Comparison of ENCODE assay signal across 9 mouse cellular contexts in the genomic region with DNA sequence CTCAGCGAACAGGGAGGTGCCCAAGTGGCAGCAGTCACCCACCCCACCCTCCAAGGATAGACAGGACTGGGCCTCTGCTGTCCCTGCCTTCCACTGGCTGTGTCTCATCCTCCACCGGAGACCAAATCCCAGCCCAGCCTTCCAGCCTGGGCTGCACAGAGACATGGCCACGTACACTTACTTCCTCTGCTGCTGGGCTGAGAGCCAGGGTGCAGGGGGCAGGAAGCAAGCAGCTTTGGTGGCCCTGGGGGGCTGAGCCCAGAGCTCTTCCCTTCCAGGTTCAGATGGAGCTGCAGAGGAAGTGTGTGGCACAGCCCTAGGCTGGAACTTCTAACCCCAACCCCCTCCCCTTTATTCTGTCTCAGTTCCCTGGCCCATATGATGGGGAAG. TPM values are rescaled to one million over a fixed set of nuclear protein-coding genes. Genes with fewer than 3 reads are reported as not detected.
DNase-seq lines count a peak whose midpoint lies in the region; ATAC-seq lines count a peak whose summit lies in the region.
"Had no signal": no experiment of that assay in that cellular context is flagged by ENCODE, and none has a peak within 500 bp of the region (broad histone marks: within the 10 kb centered on the region; RNA-seq: fewer than 3 reads in every experiment).

No protein-coding gene starts in this region.

- no peak overlapping the region for H3K4me2 ChIP-seq in heart, embryonic 11.5 days
- H3K4me2 ChIP-seq in kidney, embryonic 16.5 days (replicated peaks; ENCODE audit: low read depth, low read length), result no peak overlapping the region

- H3K27me3 ChIP-seq in heart, embryonic 11.5 days (ENCODE audit: control insufficient read depth, insufficient read depth, low read length), result no peaks in the 10 kb centered on the region; the same call in 1 of the 2 replicates
- peaks cover 10% of the 10 kb centered on the region for H3K27me3 ChIP-seq in kidney, embryonic 16.5 days (ENCODE audit: insufficient read depth, low read length)

- H3K4me1 ChIP-seq in heart, embryonic 11.5 days (ENCODE audit: control insufficient read depth, insufficient read depth, low read length), result peaks cover 57% of the 10 kb centered on the region
- H3K4me1 ChIP-seq in kidney, embryonic 16.5 days (ENCODE audit: insufficient read depth, low read length), result peaks cover 31% of the 10 kb centered on the region

- H3K9me3 ChIP-seq in heart, embryonic 11.5 days (replicated peaks; ENCODE audit: control insufficient read depth, low read length), result no peaks in the 10 kb centered on the region
- no peaks in the 10 kb centered on the region for H3K9me3 ChIP-seq in kidney, embryonic 16.5 days (ENCODE audit: low read length)

- intact Hi-C loops in left cerebral cortex, postnatal 4 days (cut with DNase I), result loop anchor here (10.0 kb wide), 1 partner anchor 356 kb away; no protein-coding TSS in a partner anchor

- no peak overlapping the region for H3K4me3 ChIP-seq in heart, embryonic 11.5 days (ENCODE audit: low read depth, low read length)
- H3K4me3 ChIP-seq in kidney, embryonic 16.5 days (ENCODE audit: low read length), result no peak overlapping the region

- H3K27ac ChIP-seq in heart, embryonic 11.5 days (ENCODE audit: low read depth, low read length), result peak overlapping the region; percentile 66; the same call in 1 of the 2 replicates
- H3K27ac ChIP-seq in kidney, embryonic 16.5 days (ENCODE audit: low read length), result peak overlapping the region; percentile 82

- ATAC-seq in heart, embryonic 11.5 days (replicated peaks; ENCODE audit: insufficient number of reproducible peaks, low FRiP score, low TSS enrichment), result no peak; the same call in 1 of the 2 replicates
- ATAC-seq in kidney, embryonic 16.5 days (ENCODE audit: low FRiP score, low TSS enrichment), result peak; percentile 65

- DNase-seq in left cerebral cortex, postnatal 4 days, result peak; percentile 48
- no peak for DNase-seq in left cerebral cortex, adult 8-10 months (ENCODE audit: low spot score in 2 of 2)
- DNase-seq in lung, postnatal 36 days, result peak; percentile 73
- no peak for DNase-seq in spleen, postnatal 4 days (ENCODE audit: low spot score in 2 of 2)
- no peak for DNase-seq in right cerebral cortex, adult 18-20 months
- DNase-seq in neural tube, embryonic 10.5 days (ENCODE audit: extremely low spot score, low spot score), result no peak

- peaks cover 17% of the 10 kb centered on the region for H3K36me3 ChIP-seq in heart, embryonic 11.5 days (ENCODE audit: control insufficient read depth, insufficient read depth, low read length)
- H3K36me3 ChIP-seq in kidney, embryonic 16.5 days (ENCODE audit: insufficient read depth, low read length), result peaks cover 6% of the 10 kb centered on the region; the same call in 1 of the 2 replicates

- WGBS in heart, embryonic 11.5 days (ENCODE audit: insufficient replicate concordance), result 61% methylated on average over 3 of the region's 3 CpGs
- 60% methylated on average over 3 of the region's 3 CpGs for WGBS in kidney, embryonic 16.5 days

- no peak overlapping the region for H3K9ac ChIP-seq in heart, embryonic 11.5 days (ENCODE audit: low read depth, low read length)
- H3K9ac ChIP-seq in kidney, embryonic 16.5 days (replicated peaks; ENCODE audit: low read length), result no peak overlapping the region

RNA-seq across cellular contexts. Expression of a gene that starts 29.4 kb away (rescaled TPM):
- total RNA-seq in left cerebral cortex, postnatal 4 days (2021), result 1 to 10 TPM in 1 of 2 experiments, under 1 TPM in 1; 0.66 to 1.3 TPM
- 10 to 100 TPM in 3 of 4 experiments, 1 to 10 TPM in 1; 8.6 to 11.3 (median 10.8) TPM for total RNA-seq in left cerebral cortex, adult 8-10 months (2022)
- polyA plus RNA-seq in heart, embryonic 11.5 days (2014; fragmentation: Nextera tagmentation; extraction: Ambion mirVana), result not detected in 2 replicates
- polyA plus RNA-seq in kidney, embryonic 16.5 days (2015; fragmentation: Nextera tagmentation; extraction: Ambion mirVana), result not detected in 2 replicates
- total RNA-seq: ES-E14 had no signal

RNA-seq across cellular contexts. Expression of a gene that starts 45.3 kb away (rescaled TPM):
- total RNA-seq in left cerebral cortex, postnatal 4 days (2021), result 10 to 100 TPM; 47.9 to 49.3 TPM
- total RNA-seq in left cerebral cortex, adult 8-10 months (2022), result 10 to 100 TPM; 38.8 to 41.1 (median 40.4) TPM
- 22.2 and 26.8 TPM in 2 replicates for polyA plus RNA-seq in heart, embryonic 11.5 days (2014; fragmentation: Nextera tagmentation; extraction: Ambion mirVana)
- 50.1 and 50.6 TPM in 2 replicates for polyA plus RNA-seq in kidney, embryonic 16.5 days (2015; fragmentation: Nextera tagmentation; extraction: Ambion mirVana)

RNA-seq across cellular contexts. Expression of a gene that starts 49.2 kb away (rescaled TPM):
- total RNA-seq in left cerebral cortex, postnatal 4 days (2021), result 10 to 100 TPM in 1 of 2 experiments, 1 to 10 TPM in 1; 8.6 to 12.2 TPM
- total RNA-seq in left cerebral cortex, adult 8-10 months (2022), result 10 to 100 TPM; 38.9 to 50.1 (median 44.4) TPM
- 6.9 and 7.9 TPM in 2 replicates for polyA plus RNA-seq in heart, embryonic 11.5 days (2014; fragmentation: Nextera tagmentation; extraction: Ambion mirVana)
- 1.5 and 1.6 TPM in 2 replicates for polyA plus RNA-seq in kidney, embryonic 16.5 days (2015; fragmentation: Nextera tagmentation; extraction: Ambion mirVana)

Comparison
In these comparisons a context has a peak if more than half of its experiments do, and no peak if none do; other contexts are left out.
1. DNase-seq: peak in left cerebral cortex, postnatal 4 days (single experiment) and lung, postnatal 36 days (single experiment); none in left cerebral cortex, adult 8-10 months (0 of 2), spleen, postnatal 4 days (0 of 2), right cerebral cortex, adult 18-20 months (single experiment) and neural tube, embryonic 10.5 days (single experiment).
2. RNA of a gene that starts 29.4 kb away (total RNA-seq): 8.6 to 11.3 TPM in left cerebral cortex, adult 8-10 months; 0.66 to 1.3 TPM in left cerebral cortex, postnatal 4 days; every median in the first group is over 4 times any median in the second.